Mouse (Mus musculus): ENCODE data around the gene Bfsp1.
A peak's percentile ranks its signal among the peaks of the same experiment; 100 is the strongest.

Gene Bfsp1

GRCm38 (mm10) chr2:143862484-143863231 lies at the start of gene Bfsp1:
Bfsp1 (minus strand) TSS chr2:143863173.
- DNase-seq (ENCODE audit: low read depth): no peak

GRCm38 (mm10) chr2:143912199-143912598 lies 49.2 kb upstream of the Bfsp1 start:
- no peak for DNase-seq (ENCODE audit: low read depth)

- peak; percentile 13 for DNase-seq (ENCODE audit: low read depth)
These were observed 46.3 kb upstream of the Bfsp1 start for GRCm38 (mm10) chr2:143909230-143909629.

GRCm38 (mm10) chr2:143904896-143905295 lies 41.9 kb upstream of the Bfsp1 start:
- DNase-seq (ENCODE audit: low read depth): no peak

GRCm38 (mm10) chr2:143903376-143904045 lies 40.5 kb upstream of the Bfsp1 start:
- DNase-seq (ENCODE audit: low read depth): no peak

GRCm38 (mm10) chr2:143900821-143901351 lies 37.9 kb upstream of the Bfsp1 start:
- no peak for DNase-seq (ENCODE audit: low read depth)

GRCm38 (mm10) chr2:143899470-143900220 lies 36.7 kb upstream of the Bfsp1 start:
- DNase-seq (ENCODE audit: low read depth): no peak

- no peak for DNase-seq (ENCODE audit: low read depth)
These were observed 28.5 kb upstream of the Bfsp1 start for GRCm38 (mm10) chr2:143891302-143892048.

- DNase-seq (ENCODE audit: low read depth): no peak
These were observed 27.0 kb upstream of the Bfsp1 start for GRCm38 (mm10) chr2:143889860-143890433.

- DNase-seq (ENCODE audit: low read depth): no peak
These were observed 26.3 kb upstream of the Bfsp1 start for GRCm38 (mm10) chr2:143889131-143889859.

- DNase-seq (ENCODE audit: low read depth): no peak
These were observed 19.8 kb upstream of the Bfsp1 start for GRCm38 (mm10) chr2:143882606-143883288.

- no peak for DNase-seq (ENCODE audit: low read depth)
These were observed 19.0 kb upstream of the Bfsp1 start for GRCm38 (mm10) chr2:143882002-143882401.

GRCm38 (mm10) chr2:143879311-143879710 lies 16.3 kb upstream of the Bfsp1 start:
- DNase-seq (ENCODE audit: low read depth): no peak

GRCm38 (mm10) chr2:143876929-143877632 lies 14.1 kb upstream of the Bfsp1 start:
- DNase-seq (ENCODE audit: low read depth): no peak

- no peak for DNase-seq (ENCODE audit: low read depth)
These were observed 13.1 kb upstream of the Bfsp1 start for GRCm38 (mm10) chr2:143876026-143876425.

GRCm38 (mm10) chr2:143870936-143871688 lies 8.1 kb upstream of the Bfsp1 start:
- DNase-seq (ENCODE audit: low read depth): no peak

GRCm38 (mm10) chr2:143867326-143867725 lies 4.4 kb upstream of the Bfsp1 start:
- DNase-seq (ENCODE audit: low read depth): peak; percentile 74

- DNase-seq (ENCODE audit: low read depth): no peak
These were observed 1.6 kb upstream of the Bfsp1 start for GRCm38 (mm10) chr2:143864600-143864999.

- DNase-seq (ENCODE audit: low read depth): no peak
These were observed 3.8 kb downstream of the Bfsp1 start for GRCm38 (mm10) chr2:143859166-143859565.
